Mouse (Mus musculus) G1E (cell line): ENCODE measurements at regions not wholly inside any gene's neighbourhood (a gene's known extent, or its start where the extent isn't known, plus 50 kb on each side); places are given as distances from the start of the nearest gene placed in this dataset.

ENCODE experiments used
- CTCF ChIP-seq: IDR thresholded peaks from 2 replicates; pipeline ENCODE4 v1.5.1; 2012; ENCODE audit warnings: low read depth, low read length, inconsistent platforms, mixed read lengths
- GATA1 ChIP-seq: IDR thresholded peaks from 2 replicates; pipeline ENCODE4 v1.6.1; 2012; ENCODE audit warnings: borderline replicate concordance, low read length, inconsistent platforms, mixed read lengths
- GATA2 ChIP-seq: IDR thresholded peaks from 2 replicates; pipeline ENCODE4 v1.6.1; 2012; ENCODE audit warnings: low read depth, low read length, inconsistent platforms, borderline replicate concordance
- TAL1 ChIP-seq: conservative IDR thresholded peaks from 2 replicates; pipeline ENCODE4 v1.6.1; 2012; ENCODE audit warnings: low read depth, low read length, inconsistent platforms, mixed read lengths

- TF ChIP-seq CTCF, result no peak
- TF ChIP-seq GATA1, result no peak
- TF ChIP-seq TAL1, result no peak
- TF ChIP-seq GATA2, result no peak
These were observed 118.5 kb downstream of the Slc38a6 start for GRCm38 (mm10) chr12:73405106-73405505.
